Mouse (Mus musculus) embryonic facial prominence, embryonic 12.5 days (tissue): Measurements from ENCODE around the gene Olfr913. TPM values are rescaled to one million over a fixed set of nuclear protein-coding genes. Genes with fewer than 3 reads are reported as not detected.

Source experiments
- ATAC-seq: fragments of 200-750 bp; cut with Nextera tagmentation; 2 replicates; pipeline ENCODE4 v1.8.0; 2017; ENCODE audit not compliant: insufficient number of reproducible peaks, insufficient read depth, low FRiP score, low TSS enrichment
- H3K27ac ChIP-seq: fragments of 300-500 bp; sonication (generic); 2 replicates; pipeline ENCODE4 v1.5.1; 2016; ENCODE audit warnings: mild to moderate bottlenecking
- H3K27me3 ChIP-seq: fragments of 300-500 bp; sonication (generic); 2 replicates; pipeline ENCODE4 v1.6.1; 2016; ENCODE audit warnings: mild to moderate bottlenecking, moderate library complexity
- H3K36me3 ChIP-seq: fragments of 300-500 bp; sonication (generic); 2 replicates; pipeline ENCODE4 v1.6.1; 2016; ENCODE audit warnings: mild to moderate bottlenecking
- H3K4me1 ChIP-seq: fragments of 300-500 bp; sonication (generic); 2 replicates; pipeline ENCODE4 v1.6.1; 2016
- H3K4me2 ChIP-seq: fragments of 300-500 bp; sonication (generic); replicated peaks from 2 replicates; pipeline ENCODE4 v1.6.1; 2016; ENCODE audit warnings: mild to moderate bottlenecking, moderate library complexity
- H3K4me3 ChIP-seq: fragments of 300-500 bp; sonication (generic); 2 replicates; pipeline ENCODE4 v1.5.1; 2016; ENCODE audit warnings: mild to moderate bottlenecking
- H3K9ac ChIP-seq: fragments of 300-500 bp; sonication (generic); 2 replicates; pipeline ENCODE4 v1.6.1; 2016; ENCODE audit warnings: mild to moderate bottlenecking, moderate library complexity
- H3K9me3 ChIP-seq: fragments of 300-500 bp; sonication (generic); 2 replicates; pipeline ENCODE4 v1.6.1; 2016; ENCODE audit warnings: mild to moderate bottlenecking, moderate library complexity
- WGBS: fragments of 180-500 bp; shearing (Covaris S2); methylation state at CpG from one replicate; pipeline ENCODE4 v1.1.7; 2016; 5-methylcytosine and 5-hydroxymethylcytosine counted together
- polyA plus RNA-seq: library from polyadenylated mRNA; unstranded; fragments of >200 nt; fragmentation: Nextera tagmentation; extraction: Ambion mirVana; gene quantifications from 2 replicates; pipeline ENCODE4 v1.2.1, GENCODE M21; 2016

Olfr913 gene
- not detected in 2 replicates for polyA plus RNA-seq

- ATAC-seq, result no peak
- H3K4me3 ChIP-seq, result no peak within 1 kb of the TSS
- no peak within 1 kb of the TSS for H3K4me2 ChIP-seq
- H3K4me1 ChIP-seq, result no peaks in the 10 kb centered on the region
- H3K27me3 ChIP-seq, result no peaks in the 10 kb centered on the region
- H3K27ac ChIP-seq, result no peak within 1 kb of the TSS
- no peaks in the 10 kb centered on the region for H3K9me3 ChIP-seq
- WGBS, result 68% methylated on average over 2 of the region's 2 CpGs
- no peaks in the 10 kb centered on the region for H3K36me3 ChIP-seq
- H3K9ac ChIP-seq, result no peak within 1 kb of the TSS
Measured at GRCm38 (mm10) chr9:38592459-38592858, at the start of gene Olfr913. Gene Olfr913 (plus strand): TSS chr9:38592759.

DNA sequence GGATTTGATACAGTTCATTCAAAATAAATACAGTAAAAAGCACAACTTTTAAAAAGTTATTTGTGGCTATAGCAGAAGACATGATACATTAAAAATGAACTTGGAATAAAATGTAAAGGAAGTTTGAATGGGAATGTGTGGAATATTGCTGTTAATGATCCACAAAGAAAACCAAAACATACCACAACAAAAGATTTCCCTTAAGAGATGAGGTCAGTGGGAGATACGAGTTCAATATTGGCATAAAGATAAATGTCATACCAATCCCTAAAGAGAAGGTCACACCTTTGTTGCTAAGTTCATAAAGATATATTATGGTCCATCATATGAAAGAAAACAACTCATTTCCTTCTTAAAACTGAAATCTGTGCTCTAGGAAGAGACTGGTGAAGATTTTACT, 12.7 kb upstream of the Olfr913 start, which contains the start of gene Olfr912:
Gene Olfr912 (plus strand): TSS at position 301 of the 400 bp plus-strand sequence.
- Histone ChIP-seq H3K27me3 (no peaks in the 10 kb centered on the region), H3K4me1 (no peaks in the 10 kb centered on the region), H3K36me3 (no peaks in the 10 kb centered on the region), H3K27ac (no peak within 1 kb of the TSS), H3K4me3 (no peak within 1 kb of the TSS), H3K9me3 (no peaks in the 10 kb centered on the region), H3K9ac (no peak within 1 kb of the TSS), H3K4me2 (no peak within 1 kb of the TSS)
- 72% methylated on average over 1 of the region's 1 CpGs for WGBS
- ATAC-seq, result no peak

DNA sequence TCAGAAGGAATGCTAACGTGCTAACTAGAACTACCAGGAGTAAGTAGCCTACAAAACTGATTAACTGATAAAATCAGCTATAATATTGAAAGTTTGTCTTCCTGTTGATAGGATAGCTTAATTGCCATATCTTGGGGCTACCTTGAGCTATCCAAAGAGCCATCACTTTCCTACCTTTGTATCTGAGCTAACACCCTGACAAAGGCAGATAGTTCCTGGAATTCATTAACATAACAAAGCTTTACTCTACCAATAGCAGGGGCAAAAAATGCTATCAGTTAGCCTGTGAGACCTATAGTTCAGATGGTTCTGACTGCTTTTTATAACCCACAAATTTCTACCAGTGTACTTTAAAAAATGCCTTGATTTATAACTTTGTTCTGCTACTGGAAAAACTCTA, 1.5 kb upstream of the Olfr913 start:
- 56% methylated on average over 1 of the region's 1 CpGs for WGBS
- Histone ChIP-seq H3K4me1 (no peaks in the 10 kb centered on the region), H3K9ac (no peak overlapping the region), H3K4me3 (no peak overlapping the region), H3K27me3 (no peaks in the 10 kb centered on the region), H3K9me3 (no peaks in the 10 kb centered on the region), H3K4me2 (no peak overlapping the region), H3K36me3 (no peaks in the 10 kb centered on the region), H3K27ac (no peak overlapping the region)
- ATAC-seq, result no peak

GRCm38 (mm10) chr9:38604802-38605201, 12.2 kb downstream of the Olfr913 start, which contains the start of gene Olfr914:
Gene Olfr914 (plus strand): TSS chr9:38605102.
- Histone ChIP-seq H3K36me3 (no peaks in the 10 kb centered on the region), H3K27me3 (no peaks in the 10 kb centered on the region), H3K27ac (no peak within 1 kb of the TSS), H3K4me1 (no peaks in the 10 kb centered on the region), H3K4me2 (no peak within 1 kb of the TSS), H3K9ac (no peak within 1 kb of the TSS), H3K4me3 (no peak within 1 kb of the TSS), H3K9me3 (no peaks in the 10 kb centered on the region)
- WGBS, result 78% methylated on average over 2 of the region's 2 CpGs
- no peak for ATAC-seq

GRCm38 (mm10) chr9:38632406-38632805, 39.8 kb downstream of the Olfr913 start:
- ATAC-seq, result no peak
- H3K4me3 ChIP-seq, result no peak overlapping the region
- no peaks in the 10 kb centered on the region for H3K9me3 ChIP-seq
- H3K27ac ChIP-seq, result no peak overlapping the region
- no peaks in the 10 kb centered on the region for H3K27me3 ChIP-seq
- H3K4me1 ChIP-seq, result no peaks in the 10 kb centered on the region
- H3K4me2 ChIP-seq, result no peak overlapping the region
- no peaks in the 10 kb centered on the region for H3K36me3 ChIP-seq
- H3K9ac ChIP-seq, result no peak overlapping the region
- 77% methylated on average over 4 of the region's 4 CpGs for WGBS

Other genes starting within 250 kb of the Olfr913 start
- not detected in 2 replicates for gene Olfr898, start 244.3 kb upstream of the Olfr913 start, polyA plus RNA-seq
- not detected in 2 replicates for gene Olfr250, start 225.9 kb upstream of the Olfr913 start, polyA plus RNA-seq
- gene Olfr251, start 215.7 kb upstream of the Olfr913 start, polyA plus RNA-seq, result not detected in 2 replicates
- not detected in 2 replicates for gene Olfr147, start 191.1 kb upstream of the Olfr913 start, polyA plus RNA-seq
- gene Olfr901, start 163.3 kb upstream of the Olfr913 start, polyA plus RNA-seq, result not detected in 2 replicates
- gene Olfr902, start 145.1 kb upstream of the Olfr913 start, polyA plus RNA-seq, result not detected in 2 replicates
- not detected in 2 replicates for gene Olfr904, start 129.6 kb upstream of the Olfr913 start, polyA plus RNA-seq
- gene Olfr905, start 121.7 kb upstream of the Olfr913 start, polyA plus RNA-seq, result not detected in 2 replicates
- gene Olfr906, start 105.7 kb upstream of the Olfr913 start, polyA plus RNA-seq, result not detected in 2 replicates
- not detected in 2 replicates for gene Olfr907, start 97.0 kb upstream of the Olfr913 start, polyA plus RNA-seq
- not detected in 2 replicates for gene Olfr911-ps1, start 71.2 kb upstream of the Olfr913 start, polyA plus RNA-seq
- not detected in 2 replicates for gene Olfr910, start 54.9 kb upstream of the Olfr913 start, polyA plus RNA-seq
- not detected in 2 replicates for gene Olfr912, start 12.6 kb upstream of the Olfr913 start, polyA plus RNA-seq
- not detected in 2 replicates for gene Olfr914, start 12.3 kb downstream of the Olfr913 start, polyA plus RNA-seq
- gene Olfr916, start 67.1 kb downstream of the Olfr913 start, polyA plus RNA-seq, result not detected in 2 replicates
- gene Olfr917, start 73.1 kb downstream of the Olfr913 start, polyA plus RNA-seq, result not detected in 2 replicates
- not detected in 2 replicates for gene Olfr918, start 81.8 kb downstream of the Olfr913 start, polyA plus RNA-seq
- gene Olfr919, start 110.9 kb downstream of the Olfr913 start, polyA plus RNA-seq, result not detected in 2 replicates
- 16.3 and 16.4 TPM in 2 replicates for gene Vwa5a, start 125.5 kb downstream of the Olfr913 start, polyA plus RNA-seq
- 0.04 TPM in 1 of 2 replicates, not detected in the other for gene Olfr920, start 159.5 kb downstream of the Olfr913 start, polyA plus RNA-seq
- gene Olfr921, start 180.3 kb downstream of the Olfr913 start, polyA plus RNA-seq, result not detected in 2 replicates
- gene Olfr922, start 221.9 kb downstream of the Olfr913 start, polyA plus RNA-seq, result not detected in 2 replicates
- not detected in 2 replicates for gene Olfr923, start 233.8 kb downstream of the Olfr913 start, polyA plus RNA-seq